Mouse (Mus musculus) T-helper 1 cell (primary cell): ENCODE results near the gene Chst11.

ENCODE experiments used
- in situ Hi-C: fragments of 300-600 bp; cut with MboI, MseI; formaldehyde crosslinking; loops from one replicate; pipeline ENCODE4 v1.15.1; 2025; ENCODE audit warnings: high pct_unique_total_duplicates

The Chst11 gene

DNA sequence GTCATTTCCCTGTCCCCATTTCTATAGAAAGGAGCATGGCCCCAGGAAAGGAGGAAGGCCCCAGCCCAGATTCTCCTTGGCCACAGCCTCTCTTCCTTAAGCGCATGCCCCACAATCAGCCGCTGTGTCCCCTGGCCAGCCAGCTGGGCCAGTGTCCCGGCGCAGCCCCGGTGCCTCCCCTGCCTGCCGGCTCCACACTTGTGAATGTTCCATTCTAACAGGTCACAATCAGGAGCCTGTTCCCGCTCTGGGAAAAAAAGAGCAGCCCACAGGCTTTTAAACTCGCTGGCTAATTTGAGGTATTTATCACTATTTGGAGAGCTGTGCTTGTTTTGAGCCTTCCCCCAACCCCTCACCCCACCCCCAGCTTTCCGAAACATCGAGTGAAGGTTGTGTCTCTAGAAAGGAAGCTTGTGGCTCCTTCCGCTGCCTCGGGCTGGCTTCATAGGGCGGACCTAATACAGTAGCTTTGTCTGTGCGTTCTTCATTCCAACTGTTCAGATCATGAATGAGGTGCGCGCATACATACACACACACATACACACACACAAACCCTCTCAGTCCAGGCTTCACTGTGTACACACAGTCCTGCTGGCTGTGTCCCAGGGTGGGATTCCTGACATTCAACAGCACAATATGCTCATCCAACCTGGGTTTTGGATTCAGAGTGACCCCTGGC is 155.1 kb downstream of the Chst11 start:
- in situ Hi-C loops, result no loop called here

DNA sequence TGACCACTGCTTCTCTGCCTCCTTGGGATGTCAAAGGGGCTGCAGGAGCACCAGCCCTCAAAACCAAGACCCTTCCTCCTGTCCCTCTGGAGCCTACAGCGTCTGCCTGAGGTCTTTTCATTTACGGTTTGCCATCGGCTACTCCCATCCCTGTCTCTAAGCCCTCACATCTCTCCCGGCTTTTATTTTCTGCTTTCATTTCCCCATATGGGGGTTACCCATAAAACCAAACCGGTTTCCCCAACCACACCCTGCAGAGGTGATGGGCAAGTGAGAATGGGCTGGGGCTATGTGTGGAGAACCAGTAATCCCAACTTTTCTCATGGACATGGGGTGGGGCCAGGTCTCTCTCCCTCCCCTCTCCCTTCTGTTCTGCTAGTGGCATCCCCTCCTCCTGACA is 156.1 kb downstream of the Chst11 start:
- in situ Hi-C loops, result no loop called here

DNA sequence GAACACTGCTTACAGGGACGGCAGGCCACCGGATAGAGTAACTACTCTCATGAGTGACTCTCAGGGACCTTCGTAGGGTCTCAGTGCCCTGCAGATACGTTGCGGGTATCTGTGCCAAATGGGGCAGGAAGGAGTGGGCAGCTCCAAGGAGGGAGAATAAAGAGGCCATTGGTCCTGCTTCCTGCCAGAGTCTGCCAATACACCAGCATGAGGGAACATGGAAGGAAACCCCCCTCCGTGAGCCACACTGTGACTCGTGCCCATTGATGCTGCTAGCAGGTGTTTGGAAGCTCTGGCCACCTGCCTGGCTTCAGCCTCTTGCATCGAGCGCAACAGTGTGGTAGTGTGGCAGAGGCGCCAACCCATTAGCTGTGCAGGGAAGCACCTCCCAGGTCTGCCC is 157.8 kb downstream of the Chst11 start:
- in situ Hi-C loops, result no loop called here

DNA sequence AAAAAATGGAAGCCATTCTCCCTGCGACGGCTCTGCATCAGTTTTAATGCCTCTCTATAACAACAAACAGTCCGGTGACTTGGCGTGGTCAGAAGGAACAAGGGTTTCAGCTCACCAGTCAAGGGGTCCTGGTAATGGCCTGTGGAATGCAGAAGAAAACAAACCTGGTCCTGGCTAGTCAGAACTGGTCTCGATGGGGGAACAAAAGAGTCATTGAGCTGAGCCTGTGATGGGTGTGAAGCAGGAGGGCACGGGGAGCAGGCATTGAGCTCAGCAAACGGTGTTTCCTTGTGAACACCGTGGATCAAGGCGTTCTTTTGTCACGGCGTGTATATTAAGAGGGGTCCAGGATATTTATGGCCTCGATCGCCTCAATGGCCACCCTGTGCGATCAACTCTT is 160.5 kb downstream of the Chst11 start:
- in situ Hi-C loops, result no loop called here

DNA sequence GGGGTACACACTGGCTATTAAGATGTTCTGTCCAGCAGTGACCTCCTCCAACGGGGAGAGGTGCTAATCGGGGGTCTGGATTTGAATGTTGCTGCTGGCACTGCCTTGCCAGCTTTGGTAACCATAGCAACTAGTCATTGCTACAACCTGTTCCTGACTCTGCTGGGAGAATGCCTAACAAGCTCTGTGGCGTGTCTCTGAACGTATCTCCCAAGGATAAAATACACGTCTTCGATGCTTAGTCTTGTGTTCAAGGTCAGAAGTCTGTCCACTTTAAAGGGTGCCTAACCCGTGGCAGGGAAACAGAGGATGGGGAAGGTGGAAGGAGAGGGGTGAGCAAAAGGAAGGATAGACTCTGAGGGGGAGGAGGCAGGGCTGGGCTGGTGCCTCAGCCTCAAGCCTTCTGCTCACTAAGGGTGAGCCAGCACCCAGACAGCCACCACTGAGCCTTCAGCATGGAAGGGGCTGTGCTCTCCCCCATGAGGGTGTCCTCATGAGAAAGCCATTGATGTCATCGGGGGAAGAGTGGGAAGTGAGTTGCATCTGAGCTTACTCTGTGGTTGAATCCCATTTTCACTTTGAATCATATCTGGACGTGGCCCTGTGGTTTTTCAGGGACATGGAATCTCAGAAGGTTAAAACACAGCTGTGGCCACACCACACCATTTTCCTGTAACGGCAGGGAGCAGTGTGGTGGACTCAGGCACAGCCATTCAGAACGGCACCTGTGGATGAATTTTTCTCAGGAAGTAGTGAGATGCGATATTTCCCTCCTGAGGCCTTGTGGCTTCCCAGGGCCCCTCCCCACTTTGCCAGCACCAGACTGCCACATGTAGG is 164.3 kb downstream of the Chst11 start:
- in situ Hi-C loops, result no loop called here

DNA sequence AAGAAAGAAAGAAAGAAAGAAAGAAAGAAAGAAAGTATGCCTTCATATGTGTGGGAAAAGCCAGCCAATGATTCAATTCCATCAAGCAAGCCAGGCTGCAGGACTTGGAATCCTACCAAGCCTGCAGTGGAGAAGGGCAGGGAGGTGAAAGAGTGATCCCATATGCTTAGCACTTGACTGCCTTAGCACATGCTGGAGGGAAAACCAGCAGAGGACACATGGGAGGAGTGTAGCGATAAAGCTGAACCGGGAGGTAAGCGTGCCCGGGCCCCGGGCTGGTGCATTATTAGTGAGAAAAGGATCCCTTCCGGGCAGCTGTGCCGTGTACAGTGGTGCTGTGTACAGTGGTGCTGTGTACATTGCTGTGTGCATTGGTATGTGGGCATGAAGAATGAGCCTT is 165.3 kb downstream of the Chst11 start:
- in situ Hi-C loops, result no loop called here

DNA sequence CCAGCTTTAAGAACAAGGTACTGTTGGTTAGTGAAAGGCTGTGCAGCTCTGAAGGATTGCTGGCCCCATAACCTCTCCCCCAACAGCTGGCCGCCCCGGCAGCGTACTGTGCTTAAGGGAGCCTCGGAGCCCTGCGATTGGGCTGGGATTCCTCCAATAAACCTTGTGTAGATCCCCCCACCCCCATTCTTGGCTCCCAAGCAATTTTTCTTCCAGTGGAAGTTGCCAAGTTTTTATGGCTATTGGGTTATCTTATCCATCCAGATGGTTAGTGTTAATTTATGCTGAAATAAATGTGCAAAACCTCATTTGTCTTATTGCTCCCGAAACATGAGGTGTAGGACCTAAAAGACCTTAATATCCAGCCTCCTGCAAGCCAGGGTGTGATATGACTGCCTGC is 166.1 kb downstream of the Chst11 start:
- in situ Hi-C loops, result no loop called here

DNA sequence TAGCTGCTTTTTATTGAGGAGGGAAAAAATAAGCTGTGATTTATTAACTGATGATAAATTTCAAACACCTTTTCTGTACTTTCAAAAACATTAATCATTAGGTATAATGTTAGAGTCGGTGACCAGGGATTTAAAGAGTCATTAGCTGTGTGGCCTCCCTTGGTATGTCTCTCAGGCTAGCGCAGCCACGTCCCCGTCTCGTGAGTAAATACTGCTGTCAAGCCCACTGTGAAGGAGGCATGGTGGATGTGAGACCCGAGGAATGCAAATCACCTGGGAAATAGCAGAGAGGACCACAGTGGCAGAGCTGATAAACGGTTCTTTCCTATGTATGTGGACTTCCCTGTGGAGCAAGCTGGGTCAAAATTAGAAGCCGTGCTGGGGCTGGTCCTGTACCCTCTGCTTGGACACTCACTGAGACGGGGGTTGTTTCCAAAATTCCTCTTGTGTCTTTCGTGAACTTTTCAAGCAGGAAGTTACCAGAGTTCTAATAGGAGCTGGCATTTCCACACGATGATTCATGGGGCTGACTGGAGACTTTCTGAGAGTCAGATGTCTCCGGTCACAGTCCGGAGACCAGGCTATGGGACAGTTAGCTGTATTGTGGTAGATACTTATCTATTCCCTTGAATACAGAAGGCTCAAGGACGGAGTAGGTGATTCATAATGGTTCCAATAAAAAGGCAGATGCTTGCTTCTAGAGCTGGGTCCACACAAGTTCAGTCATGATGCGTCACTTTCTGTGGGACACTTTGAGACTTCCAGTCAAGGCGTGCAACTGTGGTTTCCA is 166.8 kb downstream of the Chst11 start:
- in situ Hi-C loops, result no loop called here

DNA sequence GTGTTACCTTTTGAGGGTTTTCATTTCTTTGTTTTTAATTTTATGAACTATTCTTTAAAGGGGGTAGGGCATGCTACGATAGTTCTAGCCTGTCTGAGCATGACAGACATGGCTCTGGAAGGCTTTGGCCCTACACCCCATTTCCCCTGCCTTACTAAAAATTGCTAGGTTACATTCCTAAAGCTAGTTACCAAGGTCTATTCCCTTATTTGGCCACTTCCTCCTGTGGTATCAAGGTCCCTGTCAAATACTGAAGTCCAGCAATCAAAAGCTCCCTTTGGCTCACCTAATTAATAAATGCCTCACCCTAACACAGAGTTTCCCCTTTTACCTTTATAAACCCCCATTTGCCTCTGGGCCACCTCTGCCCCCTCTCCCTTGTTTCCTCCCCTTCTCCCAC is 167.4 kb downstream of the Chst11 start:
- in situ Hi-C loops, result no loop called here

DNA sequence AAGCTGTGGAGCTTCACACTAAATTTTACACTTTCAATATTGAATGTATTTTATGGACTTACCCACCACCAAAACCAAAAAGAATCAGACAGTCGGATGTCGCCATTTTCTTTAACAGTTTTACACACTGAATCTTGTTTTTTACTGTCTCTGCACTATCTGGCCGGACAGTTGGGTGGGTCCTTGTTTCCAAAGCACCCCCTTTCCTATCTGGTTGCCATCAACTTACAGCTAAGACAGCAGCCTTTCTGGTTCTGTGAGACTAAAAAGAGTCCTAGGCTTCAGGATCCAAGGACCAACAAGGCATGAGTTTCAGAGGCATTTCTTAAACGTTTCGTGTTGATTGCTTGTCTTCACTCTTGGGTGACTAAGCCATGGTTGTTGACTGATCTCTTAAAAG is 168.1 kb downstream of the Chst11 start:
- in situ Hi-C loops, result no loop called here

DNA sequence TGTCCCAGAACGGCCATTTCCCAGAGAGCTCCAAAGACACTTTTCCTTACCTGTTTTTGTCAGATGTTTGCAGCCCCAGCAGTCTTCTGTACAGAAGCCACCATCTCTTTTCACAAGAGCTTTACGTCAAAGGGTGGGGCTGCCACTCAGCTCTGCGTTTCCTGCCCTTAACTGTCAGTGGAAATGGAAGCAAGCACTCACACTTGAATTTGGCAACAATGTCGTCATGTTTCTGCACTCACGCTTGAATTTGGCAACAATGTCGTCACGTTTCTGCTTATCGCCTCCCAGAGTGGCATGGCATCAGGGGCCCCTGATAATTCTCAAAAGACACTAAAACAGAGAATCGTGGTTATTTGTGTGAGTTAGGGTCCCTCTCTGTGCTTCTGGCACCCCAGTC is 168.6 kb downstream of the Chst11 start:
- in situ Hi-C loops, result no loop called here

DNA sequence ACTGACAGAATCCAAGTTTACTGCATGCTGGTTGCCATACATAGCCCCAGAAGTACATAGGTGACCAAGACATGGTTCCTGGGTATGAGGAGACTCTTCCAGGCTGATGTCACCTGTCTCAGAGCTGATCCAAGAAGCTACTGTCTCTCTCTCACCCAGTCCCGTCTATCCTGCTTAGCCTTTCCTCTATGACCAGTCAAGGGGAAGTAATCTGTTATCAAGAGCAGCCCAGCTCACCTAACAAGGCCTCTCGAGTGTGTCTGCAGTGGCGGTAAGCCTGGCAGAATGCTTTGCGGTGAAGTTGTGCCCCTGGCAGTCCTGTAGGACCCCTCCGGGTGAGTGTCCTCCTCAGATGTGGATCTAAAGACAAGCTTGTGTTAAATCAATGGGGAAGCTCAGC is 172.0 kb downstream of the Chst11 start:
- in situ Hi-C loops, result no loop called here

DNA sequence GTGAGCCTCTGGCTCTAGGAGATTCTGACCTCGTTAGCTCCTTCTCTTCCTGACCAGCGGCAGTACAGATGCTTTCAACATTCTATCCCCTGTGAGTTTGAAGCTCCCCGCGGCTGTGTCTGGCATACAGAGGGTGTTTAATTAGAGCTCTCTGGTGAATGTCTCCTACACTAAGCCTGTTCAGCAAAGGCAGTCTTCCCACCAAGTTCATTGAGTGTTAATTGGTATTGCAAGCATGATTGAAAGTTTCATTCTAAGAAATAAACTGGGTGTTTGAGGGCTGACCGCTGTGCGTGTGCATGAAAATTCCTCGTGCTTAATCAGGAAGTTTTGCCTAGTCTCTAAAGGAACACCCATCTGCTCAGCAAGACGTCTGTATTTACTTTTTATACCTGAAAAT is 173.0 kb downstream of the Chst11 start:
- in situ Hi-C loops, result no loop called here

DNA sequence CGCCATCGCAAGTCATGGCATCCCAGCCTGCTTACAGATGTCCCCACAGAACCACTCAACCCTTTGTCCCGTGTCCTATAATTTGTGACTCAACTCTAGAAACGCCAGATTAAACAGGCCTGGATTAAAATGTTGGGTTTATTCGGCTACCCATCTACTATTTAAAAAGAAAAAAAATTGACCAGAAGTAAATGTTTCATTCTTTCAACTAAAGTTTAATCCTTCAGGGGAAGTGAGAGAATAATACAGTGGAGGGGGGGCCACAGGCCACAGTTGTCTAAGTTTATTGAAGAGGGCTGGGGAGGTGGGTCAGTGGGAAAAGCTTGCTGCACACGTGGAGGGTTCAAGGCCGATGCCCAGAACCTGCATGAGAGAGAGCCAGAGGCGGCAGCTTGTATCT is 173.9 kb downstream of the Chst11 start:
- in situ Hi-C loops, result no loop called here

DNA sequence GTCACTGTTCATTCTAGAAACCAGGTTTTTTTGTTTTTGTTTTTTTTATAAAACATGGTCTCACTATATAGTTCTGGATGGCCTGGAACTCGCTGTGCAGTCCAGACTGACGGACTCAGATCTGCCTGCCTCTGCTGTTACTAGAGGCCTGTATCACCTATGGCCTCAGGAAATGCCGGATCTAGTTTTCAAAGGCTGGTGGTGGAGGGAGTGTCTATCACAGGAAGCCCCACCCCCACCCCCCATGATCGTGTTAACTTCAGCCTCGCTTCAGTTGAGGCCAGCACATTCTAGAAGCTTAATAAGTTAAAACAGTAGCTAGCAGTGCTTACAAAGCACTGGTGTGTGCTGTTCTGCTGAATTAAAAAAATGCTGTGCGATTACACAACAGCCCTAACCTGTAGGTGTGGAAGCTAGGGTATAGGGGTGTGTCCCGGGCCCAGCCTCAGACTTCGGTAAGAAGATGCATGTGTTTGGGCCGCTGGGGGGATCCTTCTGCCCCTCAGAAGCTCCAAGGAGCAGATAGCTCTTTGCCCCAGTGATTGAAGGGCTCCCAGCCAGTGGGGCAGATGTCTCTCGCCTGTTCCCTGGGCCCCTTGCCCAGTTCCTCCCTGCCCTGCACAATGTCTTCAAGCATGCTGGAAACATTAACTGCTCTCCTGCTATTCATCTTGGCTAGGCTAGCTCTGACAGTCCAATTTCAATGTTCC is 176.5 kb downstream of the Chst11 start:
- in situ Hi-C loops, result no loop called here

DNA sequence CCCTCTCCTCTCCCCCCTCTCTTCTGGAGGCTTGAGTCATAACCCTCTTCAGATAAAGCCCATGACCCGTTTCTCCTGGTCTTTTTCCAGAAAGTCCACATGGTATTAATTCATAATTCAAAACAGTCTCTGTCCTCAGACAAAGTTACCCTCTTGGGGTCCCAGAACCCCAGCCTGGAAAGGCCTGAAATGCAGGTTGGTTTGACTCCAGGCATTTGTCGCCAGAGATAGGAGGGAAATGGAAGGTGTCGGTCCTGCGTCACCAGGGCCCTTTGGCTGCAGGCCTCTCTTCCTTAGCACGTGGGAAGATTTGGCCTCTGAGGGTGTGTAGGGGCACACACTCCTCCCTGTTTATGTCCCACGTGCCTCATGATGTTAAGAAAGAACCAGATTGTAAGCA is 178.6 kb downstream of the Chst11 start:
- in situ Hi-C loops, result no loop called here

DNA sequence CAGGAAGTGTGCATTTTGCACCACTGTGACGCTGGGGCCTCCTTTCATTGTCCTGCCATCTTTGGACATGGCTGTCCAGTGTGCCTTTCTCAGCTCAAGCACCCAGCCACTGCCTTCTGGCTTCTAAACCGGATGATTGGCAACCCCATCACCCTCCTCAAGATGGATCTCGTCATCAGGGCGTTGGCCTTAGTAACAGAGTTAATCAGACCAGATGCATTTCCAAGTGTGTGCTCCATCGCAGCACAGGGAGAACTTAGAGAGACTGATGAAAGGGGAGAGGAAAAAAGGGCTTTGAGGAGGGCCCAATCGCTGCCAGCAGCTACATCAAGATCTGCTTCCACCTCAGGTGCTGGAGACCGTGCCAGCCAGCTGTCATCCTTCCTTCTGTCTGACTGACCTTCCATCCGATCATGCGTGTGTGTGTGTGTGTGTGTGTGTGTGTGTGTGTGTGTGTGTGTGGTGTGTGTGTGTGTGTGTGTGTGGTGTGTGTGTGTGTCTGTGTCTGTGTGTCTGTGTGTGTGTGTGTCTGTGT is 179.7 kb downstream of the Chst11 start:
- in situ Hi-C loops, result no loop called here

DNA sequence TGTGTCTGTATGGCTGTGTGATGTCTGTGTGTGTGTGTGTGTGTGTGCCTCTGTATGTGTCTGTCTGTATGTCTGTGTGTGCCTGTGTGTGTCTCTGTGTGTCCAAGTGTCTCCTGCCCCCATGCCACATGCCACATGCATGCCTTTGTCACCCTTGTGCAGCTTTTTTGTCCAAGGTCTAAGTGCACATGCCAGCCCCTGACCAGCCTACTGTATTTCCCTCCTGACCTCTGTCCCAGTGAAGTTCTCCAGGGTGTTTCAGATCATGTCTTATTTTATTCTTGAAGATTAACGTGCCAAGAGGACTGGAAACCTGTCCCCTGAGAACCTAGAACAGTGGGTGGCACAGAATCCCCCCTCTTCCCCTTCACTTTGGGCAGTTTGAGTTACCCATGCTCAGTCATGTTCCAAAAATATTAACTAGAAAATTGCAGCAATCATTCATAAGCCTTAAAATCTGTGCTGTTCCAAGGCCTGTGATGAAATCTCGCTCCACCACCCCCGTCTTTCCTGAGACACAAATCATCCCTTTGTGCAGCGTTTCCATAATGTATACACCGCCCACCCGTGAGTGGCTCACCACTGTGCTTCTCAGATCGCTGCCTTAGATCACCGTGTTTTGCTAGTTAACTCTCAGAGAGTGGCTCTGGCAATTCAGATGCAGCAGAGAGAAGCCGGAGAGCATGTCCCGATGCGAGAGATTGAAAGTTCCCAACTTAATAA is 180.4 kb downstream of the Chst11 start:
- in situ Hi-C loops, result no loop called here

DNA sequence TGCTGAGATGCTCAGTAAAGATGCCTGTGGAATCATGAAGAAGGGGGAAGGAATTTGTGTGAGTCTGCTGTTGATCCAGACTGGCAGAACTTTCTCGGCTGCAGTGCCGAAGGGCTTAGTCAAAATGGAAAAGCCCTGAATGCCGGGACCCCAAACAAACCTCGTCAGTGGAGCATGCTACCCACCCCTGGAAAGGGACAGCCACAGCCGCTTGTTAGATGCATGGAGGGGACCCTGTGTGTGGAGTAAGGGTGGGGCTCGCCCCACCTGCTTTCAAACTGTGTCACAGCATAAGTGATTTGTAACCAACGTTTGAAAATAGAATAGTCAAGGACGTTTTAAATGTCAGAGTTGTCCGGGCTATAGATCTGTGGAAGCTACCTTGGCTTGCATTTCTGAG is 181.0 kb downstream of the Chst11 start:
- in situ Hi-C loops, result no loop called here

DNA sequence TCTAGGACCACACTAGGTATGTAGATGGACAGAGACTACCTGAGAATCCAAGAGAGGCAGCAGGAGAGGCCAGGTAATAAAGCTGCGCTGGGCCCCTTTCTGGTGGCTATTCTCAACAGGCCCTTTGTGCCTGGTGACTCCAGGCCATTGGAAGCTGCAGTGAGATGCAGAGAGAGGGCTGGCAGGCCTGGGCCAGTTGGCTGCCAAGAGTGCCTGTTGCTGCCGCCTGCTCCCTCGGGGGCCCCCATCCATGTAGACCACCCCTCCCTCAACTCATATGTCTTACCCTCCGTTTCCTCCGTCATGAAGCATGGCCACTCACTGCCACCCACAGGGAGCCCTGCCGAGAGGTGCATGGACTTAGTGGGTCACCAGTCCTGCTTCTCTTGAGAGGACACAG is 182.2 kb downstream of the Chst11 start:
- in situ Hi-C loops, result no loop called here
